Mouse (Mus musculus): ENCODE results near the gene Gm28035. TPM values are rescaled to one million over a fixed set of nuclear protein-coding genes. Genes with fewer than 3 reads are reported as not detected.

The Gm28035 gene
- polyA plus RNA-seq, 1 experiment from 2014 or later, result 0.15 TPM

DNA sequence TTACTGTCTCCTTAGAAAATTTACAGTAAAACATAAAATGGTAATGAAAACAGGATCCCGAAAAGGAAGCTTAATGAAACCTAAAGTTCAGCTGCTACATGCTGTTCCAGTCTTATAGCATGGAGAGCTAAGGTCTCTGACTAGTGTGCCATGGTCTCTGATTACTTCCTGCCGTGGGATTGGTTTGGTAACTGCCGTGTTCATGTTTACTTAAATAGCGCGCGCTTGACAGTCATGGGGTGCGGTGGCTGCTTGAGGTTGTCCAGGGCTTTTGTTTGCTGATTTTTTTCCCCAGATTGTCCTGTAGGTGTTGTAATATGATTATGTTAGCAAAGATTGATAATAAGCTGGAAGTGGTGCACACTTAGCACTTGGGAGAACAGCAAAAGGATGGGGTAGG, 65.7 kb downstream of the Gm28035 start:
- H3K4me1 ChIP-seq (ENCODE audit: control insufficient read depth, insufficient read depth, low read length), result no peaks in the 10 kb centered on the region
- 96% methylated on average over 7 of the region's 7 CpGs for WGBS
- H3K9ac ChIP-seq (replicated peaks; ENCODE audit: low read depth, low read length), result no peak overlapping the region
- H3K27ac ChIP-seq (ENCODE audit: low read depth, low read length), result no peak overlapping the region
- peaks cover 77% of the 10 kb centered on the region for H3K36me3 ChIP-seq (ENCODE audit: control insufficient read depth, insufficient read depth, low read length)
- H3K27me3 ChIP-seq (ENCODE audit: control insufficient read depth, insufficient read depth, low read length), result no peaks in the 10 kb centered on the region
- H3K9me3 ChIP-seq (ENCODE audit: control insufficient read depth, low read length), result no peaks in the 10 kb centered on the region
- no peak overlapping the region for H3K4me2 ChIP-seq (ENCODE audit: low read depth, low read length)
- no peak overlapping the region for H3K4me3 ChIP-seq (ENCODE audit: low read depth, low read length)
- ATAC-seq (ENCODE audit: low read depth), result no peak

DNA sequence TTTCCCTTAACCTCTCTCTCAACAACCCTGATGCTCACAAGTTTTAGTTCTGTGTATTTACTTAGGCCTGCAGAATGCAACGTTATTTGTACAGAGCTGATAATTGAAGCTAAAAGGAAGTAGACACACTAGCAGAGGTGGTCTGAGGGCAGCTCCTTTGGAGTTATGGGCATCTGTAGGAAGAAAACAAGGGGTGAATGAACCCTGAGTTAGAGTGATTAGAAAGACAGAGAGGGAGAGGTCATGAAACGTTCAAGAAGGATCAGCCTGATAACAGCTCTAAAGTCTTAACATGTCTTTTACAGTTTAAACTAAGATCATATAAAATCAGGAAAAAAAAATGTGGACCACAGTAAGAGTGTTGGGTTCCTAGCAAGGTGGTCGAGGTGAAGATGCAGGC, 69.0 kb downstream of the Gm28035 start:
- WGBS, result 95% methylated on average over 3 of the region's 3 CpGs
- H3K36me3 ChIP-seq (ENCODE audit: control insufficient read depth, insufficient read depth, low read length), result peaks cover 75% of the 10 kb centered on the region

DNA sequence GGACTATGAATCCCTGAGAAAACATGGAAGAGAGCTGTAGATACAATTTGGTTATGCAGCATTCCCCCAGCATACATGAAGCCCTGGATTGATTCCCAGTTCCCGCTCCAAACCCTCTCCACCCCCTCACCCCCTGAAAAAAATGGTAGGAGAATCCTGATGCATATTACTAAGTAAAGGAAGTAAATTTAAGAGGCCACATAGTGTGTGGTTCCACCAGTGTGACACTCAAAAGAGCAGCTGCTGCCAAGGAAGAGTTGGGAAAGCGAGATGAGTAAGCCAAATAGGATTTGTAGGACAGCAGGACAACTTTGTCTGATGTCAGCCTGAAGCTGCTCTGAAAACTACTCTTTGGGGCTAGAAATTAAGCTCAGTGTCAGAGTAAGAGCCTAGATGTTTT, 71.1 kb downstream of the Gm28035 start:
- no peak overlapping the region for H3K9ac ChIP-seq (replicated peaks; ENCODE audit: low read depth, low read length)
- H3K4me1 ChIP-seq (ENCODE audit: control insufficient read depth, insufficient read depth, low read length), result no peaks in the 10 kb centered on the region
- H3K9me3 ChIP-seq (ENCODE audit: control insufficient read depth, low read length), result no peaks in the 10 kb centered on the region
- no peak overlapping the region for H3K4me3 ChIP-seq (ENCODE audit: low read depth, low read length)
- H3K27me3 ChIP-seq (ENCODE audit: control insufficient read depth, insufficient read depth, low read length), result no peaks in the 10 kb centered on the region
- WGBS, result 96% methylated on average over 2 of the region's 2 CpGs
- H3K36me3 ChIP-seq (ENCODE audit: control insufficient read depth, insufficient read depth, low read length), result peaks cover 75% of the 10 kb centered on the region
- no peak for ATAC-seq (ENCODE audit: low read depth)
- H3K4me2 ChIP-seq (ENCODE audit: low read depth, low read length), result no peak overlapping the region
- H3K27ac ChIP-seq (ENCODE audit: low read depth, low read length), result no peak overlapping the region

More for the DNA sequence above, 69.0 kb downstream of the Gm28035 start:
- Histone ChIP-seq H3K4me1 (ENCODE audit: control insufficient read depth, insufficient read depth, low read length) (no peaks in the 10 kb centered on the region), H3K27me3 (ENCODE audit: control insufficient read depth, insufficient read depth, low read length) (no peaks in the 10 kb centered on the region), H3K4me3 (ENCODE audit: low read depth, low read length) (no peak overlapping the region), H3K9ac (replicated peaks; ENCODE audit: low read depth, low read length) (no peak overlapping the region), H3K4me2 (ENCODE audit: low read depth, low read length) (no peak overlapping the region), H3K9me3 (ENCODE audit: control insufficient read depth, low read length) (no peaks in the 10 kb centered on the region), H3K27ac (ENCODE audit: low read depth, low read length) (no peak overlapping the region)
- ATAC-seq (ENCODE audit: low read depth), result no peak

DNA sequence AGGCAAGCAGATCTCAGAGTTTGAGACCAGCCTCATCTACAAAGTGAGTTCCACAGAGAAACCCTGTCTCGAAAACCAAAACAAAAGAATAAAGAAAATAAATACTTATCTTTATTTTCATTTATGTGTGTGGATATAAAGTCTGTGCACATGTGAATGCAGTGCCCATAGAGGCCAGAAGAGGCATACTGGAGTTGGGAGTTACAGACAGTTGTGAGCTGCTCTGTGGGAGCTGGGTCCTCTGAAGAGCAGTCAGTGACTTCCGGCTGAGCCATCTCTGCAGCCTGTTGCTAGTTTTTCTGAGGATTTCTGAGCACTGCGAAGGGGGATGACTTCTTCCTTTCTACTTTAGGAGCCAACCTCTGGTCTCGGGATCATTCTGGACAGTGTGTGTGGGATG, 75.8 kb downstream of the Gm28035 start:
- Histone ChIP-seq H3K9me3 (ENCODE audit: control insufficient read depth, low read length) (no peaks in the 10 kb centered on the region), H3K4me2 (ENCODE audit: low read depth, low read length) (no peak overlapping the region)
- whole genome bisulfite sequencing, result 94% methylated on average over 4 of the region's 4 CpGs

DNA sequence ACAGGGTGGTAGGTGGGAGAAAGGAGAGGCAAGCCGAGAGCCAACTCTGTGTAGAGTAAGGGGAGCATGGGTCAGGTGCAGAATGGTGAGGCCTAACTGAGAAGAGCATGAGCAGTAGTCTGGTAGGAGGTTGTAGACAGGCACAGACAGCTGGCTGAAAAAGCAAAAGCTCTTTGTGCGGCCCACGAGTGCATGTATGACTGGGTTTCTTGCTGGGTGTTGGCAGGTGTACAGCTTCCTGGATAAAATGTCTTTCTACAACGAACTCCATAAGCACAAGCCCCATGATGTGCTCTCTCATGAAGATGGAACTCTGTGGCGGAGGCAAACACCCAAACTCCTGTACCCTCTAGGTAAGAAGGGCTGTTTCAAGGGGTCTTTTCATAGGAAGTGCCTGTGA, 76.6 kb downstream of the Gm28035 start:
- Histone ChIP-seq H3K27ac (ENCODE audit: low read depth, low read length) (no peak overlapping the region), H3K4me2 (ENCODE audit: low read depth, low read length) (no peak overlapping the region), H3K27me3 (ENCODE audit: control insufficient read depth, insufficient read depth, low read length) (no peaks in the 10 kb centered on the region), H3K36me3 (ENCODE audit: control insufficient read depth, insufficient read depth, low read length) (peaks cover 67% of the 10 kb centered on the region), H3K4me1 (ENCODE audit: control insufficient read depth, insufficient read depth, low read length) (no peaks in the 10 kb centered on the region), H3K4me3 (ENCODE audit: low read depth, low read length) (no peak overlapping the region), H3K9ac (replicated peaks; ENCODE audit: low read depth, low read length) (no peak overlapping the region), H3K9me3 (ENCODE audit: control insufficient read depth, low read length) (no peaks in the 10 kb centered on the region)
- 98% methylated on average over 5 of the region's 5 CpGs for WGBS
- no peak for ATAC-seq (ENCODE audit: low read depth)

More for the DNA sequence above, 75.8 kb downstream of the Gm28035 start:
- ATAC-seq (ENCODE audit: low read depth), result no peak
- Histone ChIP-seq H3K4me3 (ENCODE audit: low read depth, low read length) (no peak overlapping the region), H3K9ac (replicated peaks; ENCODE audit: low read depth, low read length) (no peak overlapping the region), H3K27me3 (ENCODE audit: control insufficient read depth, insufficient read depth, low read length) (no peaks in the 10 kb centered on the region), H3K27ac (ENCODE audit: low read depth, low read length) (no peak overlapping the region), H3K36me3 (ENCODE audit: control insufficient read depth, insufficient read depth, low read length) (peaks cover 65% of the 10 kb centered on the region), H3K4me1 (ENCODE audit: control insufficient read depth, insufficient read depth, low read length) (no peaks in the 10 kb centered on the region)

DNA sequence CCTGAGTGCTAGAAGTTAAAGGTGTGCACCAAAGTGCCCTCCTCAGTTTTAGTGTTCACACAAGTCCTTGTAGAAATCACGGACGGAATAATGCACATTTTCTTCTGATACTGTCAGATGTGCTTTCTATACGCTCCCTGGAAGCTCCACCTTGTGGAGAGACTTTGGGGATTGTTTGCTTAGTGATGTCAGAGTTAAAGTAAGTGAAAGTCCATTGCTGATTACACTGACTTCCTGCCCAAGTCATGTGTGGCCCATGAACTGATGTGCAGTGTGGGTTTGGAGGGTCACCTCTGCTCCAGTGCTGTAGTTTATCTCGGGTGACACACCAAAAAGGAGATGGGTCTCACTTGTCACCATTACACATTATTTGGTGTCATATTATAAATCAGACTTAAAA, 78.9 kb downstream of the Gm28035 start:
- Histone ChIP-seq H3K4me2 (ENCODE audit: low read depth, low read length) (no peak overlapping the region), H3K4me1 (ENCODE audit: control insufficient read depth, insufficient read depth, low read length) (no peaks in the 10 kb centered on the region), H3K9ac (replicated peaks; ENCODE audit: low read depth, low read length) (no peak overlapping the region), H3K4me3 (ENCODE audit: low read depth, low read length) (no peak overlapping the region), H3K36me3 (ENCODE audit: control insufficient read depth, insufficient read depth, low read length) (peaks cover 75% of the 10 kb centered on the region), H3K27me3 (ENCODE audit: control insufficient read depth, insufficient read depth, low read length) (no peaks in the 10 kb centered on the region), H3K9me3 (ENCODE audit: control insufficient read depth, low read length) (no peaks in the 10 kb centered on the region), H3K27ac (ENCODE audit: low read depth, low read length) (no peak overlapping the region)
- ATAC-seq (ENCODE audit: low read depth), result no peak
- WGBS, result 92% methylated on average over 4 of the region's 4 CpGs

DNA sequence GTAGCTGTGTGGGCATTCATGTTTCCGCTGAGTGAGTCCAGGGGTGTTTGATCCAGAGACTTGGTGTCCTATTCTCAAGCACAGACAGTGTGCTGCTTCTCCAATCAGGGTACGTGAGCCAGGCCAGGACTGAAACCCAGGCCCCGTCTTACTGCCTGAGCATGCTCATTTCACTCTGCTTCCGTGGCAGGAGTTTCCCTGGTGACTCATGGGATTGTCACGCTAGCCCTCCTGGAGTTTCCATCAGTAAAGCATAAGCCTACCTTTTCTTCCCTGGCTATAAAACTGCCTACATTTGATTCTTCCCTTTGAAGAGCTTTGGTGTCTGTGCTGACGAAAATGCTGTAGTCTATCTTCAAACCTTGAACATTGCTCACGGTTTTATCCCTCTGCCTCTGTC, 82.7 kb downstream of the Gm28035 start:
- peaks cover 69% of the 10 kb centered on the region for H3K36me3 ChIP-seq (ENCODE audit: control insufficient read depth, insufficient read depth, low read length)
- WGBS, result 89% methylated on average over 7 of the region's 7 CpGs
- H3K27me3 ChIP-seq (ENCODE audit: control insufficient read depth, insufficient read depth, low read length), result no peaks in the 10 kb centered on the region
- H3K27ac ChIP-seq (ENCODE audit: low read depth, low read length), result no peak overlapping the region
- no peak overlapping the region for H3K9ac ChIP-seq (replicated peaks; ENCODE audit: low read depth, low read length)
- no peaks in the 10 kb centered on the region for H3K4me1 ChIP-seq (ENCODE audit: control insufficient read depth, insufficient read depth, low read length)
- H3K9me3 ChIP-seq (ENCODE audit: control insufficient read depth, low read length), result no peaks in the 10 kb centered on the region
- no peak overlapping the region for H3K4me3 ChIP-seq (ENCODE audit: low read depth, low read length)
- no peak overlapping the region for H3K4me2 ChIP-seq (ENCODE audit: low read depth, low read length)
- ATAC-seq (ENCODE audit: low read depth), result no peak

DNA sequence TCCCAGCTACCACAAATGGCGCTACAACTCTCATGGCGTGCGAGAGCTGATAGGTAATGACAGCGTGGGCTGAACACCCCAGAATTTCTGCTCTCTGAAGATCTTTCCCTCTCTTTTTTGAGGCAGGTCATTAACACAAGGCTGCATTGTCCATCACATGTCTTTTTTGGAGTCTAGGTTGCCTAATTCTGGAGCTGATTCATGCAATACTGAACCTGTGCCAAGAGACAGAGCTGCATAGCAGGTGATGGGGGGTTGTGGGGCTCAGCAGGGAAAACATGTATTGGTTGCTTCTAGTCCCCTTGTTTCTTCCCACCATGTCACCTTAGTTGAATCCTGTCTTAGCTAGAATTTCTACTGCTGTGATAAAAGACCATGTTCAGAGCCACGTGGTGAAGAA, 84.9 kb downstream of the Gm28035 start:
- ATAC-seq (ENCODE audit: low read depth), result no peak
- no peak overlapping the region for H3K4me2 ChIP-seq (ENCODE audit: low read depth, low read length)
- 96% methylated on average over 5 of the region's 5 CpGs for whole genome bisulfite sequencing
- no peak overlapping the region for H3K27ac ChIP-seq (ENCODE audit: low read depth, low read length)
- no peak overlapping the region for H3K4me3 ChIP-seq (ENCODE audit: low read depth, low read length)
- H3K9ac ChIP-seq (replicated peaks; ENCODE audit: low read depth, low read length), result no peak overlapping the region
- H3K9me3 ChIP-seq (ENCODE audit: control insufficient read depth, low read length), result no peaks in the 10 kb centered on the region
- peaks cover 87% of the 10 kb centered on the region for H3K36me3 ChIP-seq (ENCODE audit: control insufficient read depth, insufficient read depth, low read length)
- no peaks in the 10 kb centered on the region for H3K27me3 ChIP-seq (ENCODE audit: control insufficient read depth, insufficient read depth, low read length)
- H3K4me1 ChIP-seq (ENCODE audit: control insufficient read depth, insufficient read depth, low read length), result no peaks in the 10 kb centered on the region

DNA sequence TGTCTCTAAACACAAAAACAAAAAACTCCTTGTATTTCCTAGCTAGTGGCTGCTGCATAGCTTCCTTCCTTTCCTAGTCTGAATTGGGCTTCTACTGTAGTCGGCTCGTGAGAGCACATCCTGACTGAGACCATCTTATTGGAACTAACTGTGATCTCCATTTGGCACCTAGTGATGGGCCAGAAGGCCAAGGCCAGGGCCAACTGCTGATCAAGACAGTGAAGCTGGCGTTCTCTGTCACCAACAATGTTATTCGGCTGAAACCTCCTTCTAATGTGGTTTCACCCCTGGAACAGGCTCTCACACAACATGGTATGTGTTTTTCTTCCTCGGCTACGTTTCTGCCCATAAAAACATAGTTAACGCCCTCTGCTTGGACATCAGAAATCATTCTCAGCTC, 86.9 kb downstream of the Gm28035 start:
- WGBS, result 90% methylated on average over 7 of the region's 7 CpGs
- Histone ChIP-seq H3K4me2 (ENCODE audit: low read depth, low read length) (no peak overlapping the region), H3K27ac (ENCODE audit: low read depth, low read length) (no peak overlapping the region), H3K4me3 (ENCODE audit: low read depth, low read length) (no peak overlapping the region), H3K36me3 (ENCODE audit: control insufficient read depth, insufficient read depth, low read length) (peaks cover 84% of the 10 kb centered on the region), H3K9me3 (ENCODE audit: control insufficient read depth, low read length) (no peaks in the 10 kb centered on the region), H3K27me3 (ENCODE audit: control insufficient read depth, insufficient read depth, low read length) (no peaks in the 10 kb centered on the region), H3K4me1 (ENCODE audit: control insufficient read depth, insufficient read depth, low read length) (no peaks in the 10 kb centered on the region), H3K9ac (replicated peaks; ENCODE audit: low read depth, low read length) (no peak overlapping the region)
- ATAC-seq (ENCODE audit: low read depth), result no peak

DNA sequence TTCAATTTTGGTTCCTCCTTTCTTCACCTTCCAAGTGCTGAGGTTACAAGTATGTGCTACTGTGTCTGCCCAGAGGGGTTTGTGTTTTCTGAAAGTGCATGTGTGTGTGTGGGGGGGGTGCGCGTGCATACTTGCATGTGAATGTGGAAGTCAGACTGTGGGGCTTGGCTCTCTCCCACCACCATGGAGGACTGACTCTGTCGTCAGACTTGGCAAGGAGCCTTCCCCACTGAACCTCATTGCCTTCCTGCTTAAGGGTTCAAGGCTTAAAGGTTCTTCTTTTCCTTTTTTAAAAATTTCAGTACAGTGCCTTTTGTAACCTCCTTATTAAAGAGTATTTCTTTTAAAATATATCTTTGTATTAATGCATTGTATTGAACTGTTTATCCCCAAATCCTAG, 88.4 kb downstream of the Gm28035 start:
- no peaks in the 10 kb centered on the region for H3K27me3 ChIP-seq (ENCODE audit: control insufficient read depth, insufficient read depth, low read length)
- no peak overlapping the region for H3K4me3 ChIP-seq (ENCODE audit: low read depth, low read length)
- H3K9ac ChIP-seq (replicated peaks; ENCODE audit: low read depth, low read length), result no peak overlapping the region
- no peak for ATAC-seq (ENCODE audit: low read depth)
- H3K9me3 ChIP-seq (ENCODE audit: control insufficient read depth, low read length), result no peaks in the 10 kb centered on the region
- peaks cover 83% of the 10 kb centered on the region for H3K36me3 ChIP-seq (ENCODE audit: control insufficient read depth, insufficient read depth, low read length)
- WGBS, result 95% methylated on average over 3 of the region's 3 CpGs
- no peak overlapping the region for H3K4me2 ChIP-seq (ENCODE audit: low read depth, low read length)
- H3K4me1 ChIP-seq (ENCODE audit: control insufficient read depth, insufficient read depth, low read length), result no peaks in the 10 kb centered on the region
- no peak overlapping the region for H3K27ac ChIP-seq (ENCODE audit: low read depth, low read length)
